Mouse (Mus musculus) stomach, postnatal 0 days (tissue): Measurements from ENCODE around the gene Il2ra. TPM values are rescaled to one million over a fixed set of nuclear protein-coding genes. Genes with fewer than 3 reads are reported as not detected.

Experiments used
- ATAC-seq: fragments of 200-750 bp; cut with Nextera tagmentation; 2 replicates; pipeline ENCODE4 v1.8.0; 2017; ENCODE audit not compliant: low FRiP score, low TSS enrichment
- DNase-seq: peaks from one replicate; pipeline ENCODE4 v3.0.0-alpha.2; 2016; ENCODE audit warnings: low spot score
- H3K27ac ChIP-seq: fragments of 300-500 bp; sonication (generic); replicated peaks from 2 replicates; pipeline ENCODE4 v1.5.1; 2014; ENCODE audit warnings: mild to moderate bottlenecking, control low read depth
- H3K27me3 ChIP-seq: fragments of 300-500 bp; sonication (generic); 2 replicates; pipeline ENCODE4 v1.6.1; 2014; ENCODE audit warnings: low read length; ENCODE audit not compliant: control insufficient read depth, insufficient read depth
- H3K36me3 ChIP-seq: fragments of 300-500 bp; sonication (generic); 2 replicates; pipeline ENCODE4 v1.6.1; 2014; ENCODE audit warnings: low read length, mixed read lengths; ENCODE audit not compliant: control insufficient read depth, insufficient read depth
- H3K4me1 ChIP-seq: fragments of 300-500 bp; sonication (generic); replicated peaks from 2 replicates; pipeline ENCODE4 v1.6.1; 2014; ENCODE audit warnings: antibody characterized with exemption; ENCODE audit not compliant: control insufficient read depth, insufficient read depth
- H3K4me2 ChIP-seq: fragments of 300-500 bp; sonication (generic); replicated peaks from 2 replicates; pipeline ENCODE4 v1.6.1; 2014; ENCODE audit warnings: low read depth, mild to moderate bottlenecking, control low read depth, moderate library complexity
- H3K4me3 ChIP-seq: fragments of 300-500 bp; sonication (generic); 2 replicates; pipeline ENCODE4 v1.5.1; 2014; ENCODE audit warnings: low read depth, low read length, control low read depth
- H3K9ac ChIP-seq: fragments of 300-500 bp; sonication (generic); 2 replicates; pipeline ENCODE4 v1.6.1; 2014; ENCODE audit warnings: mild to moderate bottlenecking, low read length, control low read depth, mixed read lengths
- H3K9me3 ChIP-seq: fragments of 300-500 bp; sonication (generic); 2 replicates; pipeline ENCODE4 v1.6.1; 2016; ENCODE audit warnings: low read length; ENCODE audit not compliant: control insufficient read depth
- CTCF ChIP-seq: IDR thresholded peaks from 2 replicates; pipeline ENCODE4 v1.5.1; 2016; ENCODE audit warnings: antibody characterized with exemption, low read depth, mild to moderate bottlenecking, moderate library complexity
- EP300 ChIP-seq: optimal IDR thresholded peaks from 2 replicates; pipeline ENCODE3; 2016; ENCODE audit warnings: antibody characterized with exemption
- WGBS: fragments of 180-500 bp; shearing (Covaris S2); extraction: QIAGEN DNeasy Blood & Tissue Kit; methylation state at CpG from one replicate; pipeline ENCODE4 v1.1.7; 2014; 5-methylcytosine and 5-hydroxymethylcytosine counted together
- polyA plus RNA-seq: library from polyadenylated mRNA; unstranded; fragments of >200 nt; fragmentation: Nextera tagmentation; extraction: Ambion mirVana; gene quantifications from 2 replicates; pipeline ENCODE4 v1.2.1, GENCODE M21; 2015

Gene Il2ra
- polyA plus RNA-seq, 1 experiment from 2014 or later, result not detected

DNA sequence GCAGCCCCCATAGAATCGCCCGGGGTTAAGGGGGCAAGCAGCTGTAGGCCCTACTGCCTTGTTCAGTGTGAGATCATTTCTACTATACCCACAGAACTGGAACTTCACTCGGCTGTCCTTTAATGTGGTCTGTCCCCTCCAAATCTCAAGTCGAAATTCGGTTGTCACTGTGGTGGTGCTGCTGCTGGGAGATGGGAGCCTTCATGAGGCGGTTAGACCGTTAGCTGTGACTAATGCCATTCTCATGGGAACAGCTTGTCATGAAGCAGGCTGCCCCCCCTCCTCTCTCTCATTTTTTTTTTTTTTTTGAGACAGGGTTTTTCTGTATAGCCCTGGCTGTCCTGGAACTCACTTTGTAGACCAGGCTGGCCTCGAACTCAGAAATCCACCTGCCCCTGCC is 19.4 kb upstream of the Il2ra start:
- no peak overlapping the region for H3K4me3 ChIP-seq
- no peak overlapping the region for H3K4me2 ChIP-seq
- DNase-seq, result no peak
- no peak overlapping the region for H3K27ac ChIP-seq
- TF ChIP-seq EP300 (no peak), CTCF (no peak)
- no peaks in the 10 kb centered on the region for H3K4me1 ChIP-seq
- no peaks in the 10 kb centered on the region for H3K36me3 ChIP-seq
- H3K9ac ChIP-seq, result no peak overlapping the region
- H3K27me3 ChIP-seq, result no peaks in the 10 kb centered on the region
- 90% methylated on average over 8 of the region's 8 CpGs for WGBS
- H3K9me3 ChIP-seq, result no peaks in the 10 kb centered on the region
- ATAC-seq, result no peak

DNA sequence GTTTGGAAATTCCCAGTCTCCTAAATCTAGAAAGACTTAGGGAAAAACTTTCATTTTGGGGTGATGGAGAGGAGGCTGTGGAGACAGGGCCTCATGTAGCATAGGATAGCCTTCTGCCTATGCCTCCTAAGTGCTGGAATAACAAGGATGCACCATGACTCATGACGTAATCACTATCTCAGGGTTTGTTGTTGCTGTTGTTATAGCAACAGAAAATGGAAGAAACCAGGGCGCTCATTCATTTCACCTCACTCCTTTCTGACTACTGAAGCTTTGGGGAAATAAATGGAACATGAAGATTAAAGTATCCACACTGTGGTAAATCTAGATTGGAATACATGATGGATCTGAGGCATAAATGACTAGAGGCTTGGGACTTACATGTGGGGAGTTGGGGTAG is 18.9 kb upstream of the Il2ra start:
- DNase-seq (no peak), ATAC-seq (no peak)
- WGBS, result 79% methylated on average over 2 of the region's 2 CpGs
- no peaks in the 10 kb centered on the region for H3K27me3 ChIP-seq
- no peak overlapping the region for H3K9ac ChIP-seq
- no peak overlapping the region for H3K27ac ChIP-seq
- H3K9me3 ChIP-seq, result no peaks in the 10 kb centered on the region
- no peaks in the 10 kb centered on the region for H3K36me3 ChIP-seq
- H3K4me3 ChIP-seq, result no peak overlapping the region
- H3K4me2 ChIP-seq, result no peak overlapping the region
- TF ChIP-seq EP300 (no peak), CTCF (no peak)
- no peaks in the 10 kb centered on the region for H3K4me1 ChIP-seq

DNA sequence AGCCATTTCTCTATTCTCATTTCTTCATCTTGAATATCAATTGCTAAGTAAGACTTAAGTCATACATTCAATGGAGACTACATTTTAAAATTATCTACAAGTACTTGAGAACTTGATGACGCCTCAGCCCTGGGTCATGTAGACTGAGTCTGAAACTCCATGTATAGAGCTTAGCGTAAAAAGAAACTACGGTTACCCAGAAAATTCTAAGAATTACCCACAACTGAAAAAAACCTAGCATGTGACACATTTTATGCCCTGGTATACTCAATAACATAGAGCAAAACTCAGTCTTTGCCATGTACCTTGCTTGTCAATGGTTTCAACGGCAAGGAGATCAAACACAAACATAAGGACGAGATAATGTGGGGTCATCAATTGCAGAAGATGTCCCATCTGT is 16.7 kb upstream of the Il2ra start, which contains the start of gene Gm17490:
Gene Gm17490, minus strand, starts transcription at position 375 of the 400 bp plus-strand sequence.
- no peak within 1 kb of the TSS for H3K27ac ChIP-seq
- H3K4me1 ChIP-seq, result no peaks in the 10 kb centered on the region
- ATAC-seq (no peak), DNase-seq (no peak)
- WGBS, result 91% methylated on average over 5 of the region's 5 CpGs
- TF ChIP-seq CTCF, result no peak
- no peak for TF ChIP-seq EP300
- H3K4me2 ChIP-seq, result no peak within 1 kb of the TSS
- H3K9me3 ChIP-seq, result no peaks in the 10 kb centered on the region
- no peaks in the 10 kb centered on the region for H3K27me3 ChIP-seq
- no peaks in the 10 kb centered on the region for H3K36me3 ChIP-seq
- no peak within 1 kb of the TSS for H3K4me3 ChIP-seq
- no peak within 1 kb of the TSS for H3K9ac ChIP-seq

DNA sequence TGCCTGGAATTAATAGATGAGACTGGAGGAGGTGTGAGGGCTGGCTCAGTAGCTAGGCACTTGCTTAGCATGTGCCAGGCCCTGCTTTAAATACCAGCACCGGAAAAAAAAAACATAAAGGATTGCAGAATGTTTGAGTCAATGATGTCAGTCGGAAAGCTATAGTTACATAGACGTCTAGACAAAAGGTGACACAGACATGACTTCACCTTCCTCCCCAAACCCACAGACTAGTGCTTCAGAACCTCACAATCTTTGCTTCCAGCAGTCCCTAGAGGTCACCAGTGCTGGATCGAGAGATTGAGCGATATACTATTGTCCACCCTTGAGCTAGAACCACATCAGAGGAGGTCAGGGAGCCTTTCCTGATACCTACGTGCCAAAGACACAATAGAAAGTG is 7.6 kb upstream of the Il2ra start:
- H3K27me3 ChIP-seq, result no peaks in the 10 kb centered on the region
- DNase-seq (no peak), ATAC-seq (no peak)
- no peak overlapping the region for H3K27ac ChIP-seq
- no peak for TF ChIP-seq EP300
- no peak for TF ChIP-seq CTCF
- H3K4me2 ChIP-seq, result no peak overlapping the region
- no peak overlapping the region for H3K4me3 ChIP-seq
- 78% methylated on average over 6 of the region's 6 CpGs for WGBS
- H3K36me3 ChIP-seq, result no peaks in the 10 kb centered on the region
- no peaks in the 10 kb centered on the region for H3K9me3 ChIP-seq
- no peak overlapping the region for H3K9ac ChIP-seq
- no peaks in the 10 kb centered on the region for H3K4me1 ChIP-seq

DNA sequence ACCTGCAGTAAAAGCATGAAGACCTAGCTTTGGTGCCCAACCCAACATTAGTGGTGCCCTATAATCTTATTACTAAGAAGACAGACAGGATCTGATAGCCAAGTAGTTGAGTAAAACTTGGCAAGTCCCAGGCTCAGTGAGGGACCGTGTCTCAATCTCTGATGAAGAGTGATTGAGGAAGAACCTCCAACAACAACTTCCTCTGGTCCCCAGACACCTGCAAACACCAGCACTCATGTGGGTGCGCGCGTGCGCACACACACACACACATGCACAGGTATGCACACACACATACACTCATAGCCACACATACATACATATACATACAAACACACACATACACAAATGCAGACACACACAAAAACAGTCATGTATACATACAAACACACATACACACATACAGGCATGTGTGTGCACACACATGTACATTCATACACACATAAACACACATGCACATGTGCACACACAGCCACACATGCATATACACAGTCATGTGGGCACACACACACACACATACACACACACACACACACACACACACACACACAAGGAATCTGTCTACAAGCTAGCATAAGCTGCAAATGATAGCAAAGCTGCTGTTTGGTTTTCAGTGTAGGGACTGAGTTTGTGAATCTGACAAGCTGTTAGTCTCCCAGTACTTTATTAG is 7.0 kb upstream of the Il2ra start:
- TF ChIP-seq EP300 (no peak), CTCF (no peak)
- no peaks in the 10 kb centered on the region for H3K4me1 ChIP-seq
- WGBS, result 96% methylated on average over 5 of the region's 5 CpGs
- no peak overlapping the region for H3K27ac ChIP-seq
- H3K36me3 ChIP-seq, result no peaks in the 10 kb centered on the region
- H3K9ac ChIP-seq, result no peak overlapping the region
- ATAC-seq, result no peak
- H3K4me3 ChIP-seq, result no peak overlapping the region
- no peak for DNase-seq
- no peaks in the 10 kb centered on the region for H3K27me3 ChIP-seq
- no peaks in the 10 kb centered on the region for H3K9me3 ChIP-seq
- H3K4me2 ChIP-seq, result no peak overlapping the region

DNA sequence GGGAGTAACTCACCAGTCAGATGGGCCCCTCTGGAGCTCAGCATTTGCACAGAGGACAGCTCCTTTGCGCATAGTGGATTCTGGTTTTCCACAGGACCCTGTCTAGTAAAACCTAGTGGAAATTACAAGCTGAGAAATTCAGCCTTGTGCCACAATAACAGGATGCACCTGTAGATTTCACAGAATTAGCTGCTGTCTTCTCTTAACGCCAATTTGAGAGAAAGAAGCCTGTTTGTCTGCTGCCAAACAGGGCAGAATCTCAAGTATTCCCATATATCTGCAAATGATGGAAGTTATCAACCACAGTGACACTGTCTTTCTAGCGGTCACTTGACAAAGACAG is 6.5 kb upstream of the Il2ra start:
- Histone ChIP-seq H3K4me2 (no peak overlapping the region), H3K9ac (no peak overlapping the region), H3K4me3 (no peak overlapping the region), H3K27ac (no peak overlapping the region), H3K4me1 (no peaks in the 10 kb centered on the region), H3K9me3 (no peaks in the 10 kb centered on the region), H3K27me3 (no peaks in the 10 kb centered on the region), H3K36me3 (no peaks in the 10 kb centered on the region)
- TF ChIP-seq CTCF (no peak), EP300 (no peak)
- WGBS, result 80% methylated on average over 3 of the region's 3 CpGs
- ATAC-seq (no peak), DNase-seq (no peak)
